Mouse (Mus musculus) T-helper 1 cell (primary cell): ENCODE results near the gene Flt3l.
"Not testable (repeated sequence)": the region's sequence is repeated elsewhere in the genome, so short reads cannot be mapped to it uniquely, and the experiment has no call there.

Experiments used
- in situ Hi-C: fragments of 300-600 bp; cut with MboI, MseI; formaldehyde crosslinking; loops from one replicate; pipeline ENCODE4 v1.15.1; 2025; ENCODE audit warnings: high pct_unique_total_duplicates

The Flt3l gene

DNA sequence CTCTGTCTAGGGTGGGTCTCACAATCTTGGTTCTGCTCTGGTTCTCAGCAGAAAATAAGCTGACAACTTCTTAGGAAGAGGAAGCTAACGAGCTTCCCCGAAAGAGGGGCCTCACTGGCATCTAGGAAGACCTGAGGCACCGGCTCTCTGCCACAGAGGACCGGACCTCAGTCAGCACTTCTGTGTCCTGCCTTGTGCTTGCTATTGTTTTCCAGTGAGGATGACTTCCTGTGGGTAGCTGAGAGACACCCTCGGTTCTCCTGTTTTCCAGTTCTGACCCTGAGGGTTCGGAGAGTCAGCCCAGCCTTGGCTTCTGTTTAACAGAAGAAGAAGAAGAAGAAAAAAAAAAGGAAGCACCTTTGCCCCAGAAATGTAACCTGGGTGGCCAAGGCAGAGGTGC is 38.8 kb downstream of the Flt3l start:
- in situ Hi-C loops: no loop called here

DNA sequence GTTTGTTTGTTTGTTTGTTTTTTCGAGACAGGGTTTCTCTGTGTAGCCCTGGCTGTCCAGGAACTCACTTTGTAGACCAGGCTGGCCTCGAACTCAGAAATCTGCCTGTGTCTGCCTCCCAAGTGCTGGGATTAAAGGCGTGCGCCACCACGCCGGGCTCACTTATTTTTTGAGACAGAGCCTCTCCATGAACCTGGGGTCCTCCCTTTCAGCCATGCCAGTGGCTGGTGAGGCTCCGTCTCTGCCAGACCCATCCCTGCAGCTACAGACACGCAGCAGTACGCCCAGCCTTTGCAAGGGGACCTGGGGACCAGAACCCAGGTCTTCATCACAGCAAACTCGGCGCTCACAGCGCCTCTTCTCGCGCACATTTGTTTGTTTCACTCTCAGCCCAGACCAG is 40.3 kb downstream of the Flt3l start:
- in situ Hi-C loops: not testable (repeated sequence)

DNA sequence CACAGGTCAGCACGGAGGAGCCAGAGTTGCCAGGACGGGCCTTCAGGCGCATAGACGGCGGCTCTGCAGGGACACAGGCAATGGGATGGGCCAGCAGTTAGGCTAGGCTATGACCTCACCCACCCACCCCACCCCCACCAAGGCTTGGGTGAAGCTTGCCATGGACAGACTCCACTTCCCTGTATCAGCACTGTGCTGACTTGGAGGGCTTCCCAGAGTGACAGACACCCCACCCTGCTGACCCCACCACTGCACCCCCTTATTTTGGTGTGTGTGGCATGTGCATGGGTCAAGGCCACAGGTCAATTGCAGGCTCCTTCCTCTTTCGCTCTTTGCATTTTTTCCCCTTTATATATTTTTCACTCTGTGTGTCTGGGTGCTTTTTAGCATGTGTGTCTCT is 40.9 kb downstream of the Flt3l start:
- in situ Hi-C loops: no loop called here

DNA sequence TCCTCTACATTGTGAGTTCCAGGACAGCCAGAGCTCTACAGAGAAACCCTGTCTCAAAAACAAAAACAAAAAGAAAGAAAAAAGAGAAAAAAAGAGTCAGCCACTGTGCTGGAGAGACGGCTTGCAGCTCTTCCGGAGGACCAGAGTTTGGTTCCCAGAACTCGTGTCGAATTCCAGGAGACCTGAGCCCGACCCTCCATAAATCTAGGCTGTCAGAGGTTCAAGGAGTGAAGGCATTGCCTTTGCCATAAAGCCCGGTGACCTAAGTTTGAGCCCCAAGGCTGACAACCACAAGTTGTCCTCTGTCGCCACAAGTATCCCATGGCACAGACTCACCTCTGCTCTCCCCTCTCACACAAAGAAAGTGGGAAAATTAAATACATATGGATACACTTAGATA is 42.1 kb downstream of the Flt3l start:
- in situ Hi-C loops: no loop called here

DNA sequence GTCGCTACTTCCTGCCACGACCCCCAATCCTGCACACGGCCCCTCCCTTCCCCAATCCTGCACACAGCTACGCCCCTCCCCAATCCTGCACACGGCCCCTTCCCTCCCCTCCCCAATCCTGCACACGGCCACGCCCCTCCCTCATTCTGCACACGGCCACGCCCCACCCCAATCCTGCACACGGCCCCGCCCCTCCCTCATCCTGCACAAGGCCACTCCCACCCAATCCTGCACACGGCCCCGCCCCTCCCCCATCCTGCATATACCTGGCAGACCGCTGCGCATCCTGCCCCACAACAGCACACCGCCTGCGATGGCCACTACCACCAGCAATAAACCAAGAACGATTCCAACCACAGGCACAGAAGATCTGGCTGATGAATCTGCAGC is 42.7 kb downstream of the Flt3l start:
- in situ Hi-C loops: no loop called here

DNA sequence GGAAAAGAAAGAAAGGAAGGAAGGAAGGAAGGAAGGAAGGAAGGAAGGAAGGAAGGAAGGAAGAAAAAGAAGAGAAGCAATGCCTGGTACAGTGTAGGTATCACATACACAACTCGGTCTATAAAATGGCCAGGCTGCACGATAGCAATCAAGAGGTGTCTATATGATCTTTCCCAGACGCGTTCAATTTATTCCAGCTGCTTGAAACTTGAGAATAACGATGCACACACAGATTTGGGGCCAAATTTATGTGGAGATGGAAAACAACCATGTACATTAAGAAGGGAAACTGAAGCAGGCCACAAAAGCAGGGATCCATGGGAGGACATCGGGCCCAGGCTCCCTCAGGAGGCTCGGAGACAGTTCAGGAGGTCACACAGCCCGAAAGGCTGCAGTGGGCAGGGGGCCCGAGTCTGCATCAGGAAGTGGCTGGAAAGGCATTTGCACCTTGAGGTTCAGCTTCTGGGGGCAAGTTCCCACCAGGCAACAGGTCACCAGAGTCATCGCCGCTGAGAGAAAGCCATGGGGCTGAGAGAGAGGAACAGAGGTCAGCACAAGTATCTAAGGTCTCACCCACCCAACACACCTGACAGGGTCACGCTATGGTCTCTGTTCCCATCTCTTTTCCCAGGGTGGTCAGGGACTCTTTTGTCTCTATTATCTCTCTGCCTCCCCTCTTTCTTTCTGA is 43.3 kb downstream of the Flt3l start:
- in situ Hi-C loops: no loop called here

DNA sequence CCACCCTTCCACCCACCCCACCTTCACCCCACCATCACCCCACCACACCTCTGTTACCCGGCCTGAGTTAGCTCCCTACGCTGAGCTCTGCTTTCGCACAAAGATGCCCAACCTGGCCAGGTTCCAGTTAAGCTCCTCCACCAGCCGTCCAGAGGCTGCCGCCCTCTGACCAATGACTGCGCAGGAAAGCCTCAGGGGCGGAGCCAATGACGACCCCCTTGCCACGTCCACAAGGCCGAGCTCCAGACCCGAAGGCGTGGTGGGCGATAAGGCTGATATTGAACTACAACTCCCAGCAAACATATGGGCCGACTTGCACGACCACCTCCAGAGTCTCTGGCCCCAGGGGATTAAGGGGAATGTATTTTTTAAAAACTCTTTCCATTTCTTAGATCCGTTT is 44.2 kb downstream of the Flt3l start, which contains the start of gene Rcn3:
Gene Rcn3 (minus strand): TSS at position 174 of the 400 bp plus-strand sequence.
- in situ Hi-C loops: no loop called here

DNA sequence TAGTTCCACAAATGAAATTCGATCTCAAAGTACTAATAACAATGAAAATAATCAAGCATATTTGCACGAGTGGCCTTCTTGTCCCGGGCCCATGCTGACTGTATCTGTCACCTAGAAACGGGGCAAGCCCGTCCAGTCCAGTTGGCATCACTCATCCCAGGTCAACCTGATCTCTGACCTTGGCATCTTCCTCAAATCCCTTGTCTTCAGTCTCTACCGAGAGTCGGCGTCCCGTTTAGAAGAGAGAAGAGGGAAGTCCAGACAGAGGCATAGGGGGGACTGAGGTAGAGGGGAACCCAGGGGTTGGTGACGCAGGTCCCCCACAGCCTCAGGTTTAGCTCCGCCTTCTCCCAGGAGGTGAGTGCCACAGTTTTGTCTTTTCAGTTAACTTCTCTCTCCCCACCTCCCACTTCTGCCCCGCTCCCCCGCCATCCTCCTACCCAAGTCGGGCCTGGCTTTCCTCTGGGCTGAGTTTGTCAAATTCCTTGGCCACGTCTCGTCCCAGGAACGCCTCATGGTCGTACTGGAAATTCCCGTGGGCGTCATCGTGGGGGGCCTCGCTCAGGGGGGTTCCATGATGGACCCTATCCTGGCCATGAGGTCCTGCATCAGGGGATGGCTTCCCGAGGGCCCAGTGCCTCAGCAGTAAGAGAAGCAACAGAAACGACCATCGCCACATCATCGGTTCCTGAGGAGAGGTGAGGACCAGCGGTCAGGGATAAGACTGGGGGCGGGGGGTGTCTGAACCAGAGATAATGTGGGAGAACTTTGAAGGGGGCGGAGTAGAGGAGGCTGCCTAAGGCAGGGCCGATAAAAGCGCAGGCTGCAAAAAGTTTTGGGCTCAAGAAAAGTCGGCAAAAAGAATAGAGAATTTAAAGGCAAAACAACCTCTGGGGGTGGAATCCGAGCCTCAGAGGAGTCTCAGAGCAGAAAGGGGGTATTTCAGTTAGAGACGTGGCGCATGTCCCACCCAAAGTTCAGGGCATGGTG is 44.9 kb downstream of the Flt3l start:
- in situ Hi-C loops: no loop called here

DNA sequence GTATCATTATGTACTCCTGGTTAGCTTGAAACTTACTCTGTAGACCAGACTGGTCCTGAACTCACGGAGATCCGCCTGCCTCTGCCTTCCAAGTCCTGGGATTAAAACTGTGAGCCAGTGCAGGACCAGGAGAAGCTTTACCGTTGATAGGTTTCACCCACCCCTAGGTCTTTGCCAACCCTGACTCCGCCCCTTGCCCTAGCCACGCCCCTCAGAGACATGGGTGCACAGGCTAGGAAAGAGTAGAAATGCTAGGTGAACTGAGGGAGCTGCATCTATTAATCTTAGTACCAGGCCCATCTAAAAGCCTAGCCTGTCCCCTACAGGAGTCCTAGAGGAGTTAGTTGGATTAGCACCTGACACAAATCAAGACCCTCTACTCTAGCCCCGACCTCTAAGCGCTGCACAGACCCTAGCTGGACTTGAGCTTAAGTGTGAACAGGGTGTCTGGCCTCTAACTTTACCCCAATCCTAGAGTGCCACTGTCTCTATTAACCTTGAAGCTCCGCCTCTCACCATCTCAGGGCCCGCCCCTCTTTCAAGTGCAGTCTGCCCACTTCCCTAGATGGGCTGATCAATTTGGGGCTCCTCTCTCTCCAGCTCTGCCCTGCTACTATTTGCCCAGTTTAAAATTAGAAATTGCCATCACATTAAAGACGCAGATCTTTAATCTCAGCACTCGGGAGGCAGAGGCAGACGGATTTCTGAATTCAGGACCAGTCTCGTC is 45.8 kb downstream of the Flt3l start:
- in situ Hi-C loops: no loop called here

DNA sequence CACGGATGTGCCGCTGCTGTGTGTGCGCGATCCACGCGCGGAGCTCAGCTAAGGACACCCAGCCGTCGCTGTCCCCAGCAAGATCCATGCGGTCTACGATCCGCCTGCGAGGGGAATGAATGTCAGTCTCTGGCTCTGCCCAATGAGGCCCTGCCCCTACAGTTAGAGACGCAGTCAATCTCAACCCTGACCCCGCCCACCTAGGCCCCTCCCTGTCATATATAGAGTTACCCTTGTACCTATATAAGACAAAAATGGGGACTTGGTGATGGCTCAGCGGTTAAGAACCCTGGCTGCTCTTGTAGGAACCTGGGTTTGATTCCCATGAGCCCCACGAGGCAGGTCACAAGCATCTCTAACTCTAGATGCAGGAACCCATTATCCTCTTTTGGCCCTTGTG is 47.6 kb downstream of the Flt3l start:
- in situ Hi-C loops: loop anchor here (5.0 kb wide), 1 partner anchor 34 kb away; the partner anchor contains the start of gene Rps11

DNA sequence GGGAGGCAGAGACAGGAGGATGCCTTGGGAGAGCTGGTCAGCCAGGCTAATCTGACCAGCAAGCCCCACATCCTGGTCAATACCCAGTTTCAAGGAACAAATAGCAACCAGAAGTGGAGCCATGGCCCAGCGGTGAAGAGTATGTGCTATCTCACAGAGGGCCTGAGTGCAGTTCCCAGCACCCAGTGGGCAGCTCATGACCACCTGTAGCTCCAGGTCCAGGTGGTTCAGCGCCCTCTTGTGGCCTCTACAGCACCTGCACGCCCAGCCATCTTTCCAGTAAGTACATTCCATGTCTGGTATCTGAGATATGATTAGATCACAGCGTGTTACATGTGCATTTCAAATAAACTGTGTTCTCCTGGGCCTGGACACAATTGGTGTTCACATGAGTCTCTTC is 50.1 kb downstream of the Flt3l start:
- in situ Hi-C loops: loop anchor here (5.0 kb wide), 1 partner anchor 36 kb away; the partner anchor contains the start of gene Rps11

DNA sequence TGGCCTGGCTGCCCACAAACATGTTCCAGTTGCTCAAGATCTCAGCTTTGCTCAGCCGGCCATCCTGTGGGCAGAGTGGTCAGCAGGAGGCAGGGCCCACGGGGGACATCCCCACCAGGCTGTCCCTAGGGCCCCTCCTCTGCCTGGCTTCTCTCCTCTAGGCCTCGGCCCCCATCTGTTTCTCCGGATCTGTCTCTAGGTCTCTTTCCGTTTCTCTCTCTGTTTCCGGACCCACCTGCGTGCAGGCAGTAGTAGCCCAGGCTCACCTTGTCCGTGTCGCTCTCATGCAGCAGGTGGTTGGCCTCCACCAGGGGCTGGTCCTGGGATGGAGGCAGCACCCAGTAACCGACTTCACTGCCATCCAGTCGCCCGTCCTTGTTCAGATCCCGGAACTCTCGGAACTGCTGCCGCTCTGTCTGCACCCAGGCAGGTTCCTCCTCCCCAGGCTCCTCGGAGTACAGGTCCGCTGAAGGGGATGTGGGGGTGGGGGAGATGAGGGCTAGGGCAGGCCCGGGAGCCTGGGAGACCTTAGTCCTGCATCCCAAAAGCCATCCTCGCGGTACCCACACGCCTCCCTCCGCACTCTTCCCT is 52.8 kb downstream of the Flt3l start:
- in situ Hi-C loops: no loop called here

DNA sequence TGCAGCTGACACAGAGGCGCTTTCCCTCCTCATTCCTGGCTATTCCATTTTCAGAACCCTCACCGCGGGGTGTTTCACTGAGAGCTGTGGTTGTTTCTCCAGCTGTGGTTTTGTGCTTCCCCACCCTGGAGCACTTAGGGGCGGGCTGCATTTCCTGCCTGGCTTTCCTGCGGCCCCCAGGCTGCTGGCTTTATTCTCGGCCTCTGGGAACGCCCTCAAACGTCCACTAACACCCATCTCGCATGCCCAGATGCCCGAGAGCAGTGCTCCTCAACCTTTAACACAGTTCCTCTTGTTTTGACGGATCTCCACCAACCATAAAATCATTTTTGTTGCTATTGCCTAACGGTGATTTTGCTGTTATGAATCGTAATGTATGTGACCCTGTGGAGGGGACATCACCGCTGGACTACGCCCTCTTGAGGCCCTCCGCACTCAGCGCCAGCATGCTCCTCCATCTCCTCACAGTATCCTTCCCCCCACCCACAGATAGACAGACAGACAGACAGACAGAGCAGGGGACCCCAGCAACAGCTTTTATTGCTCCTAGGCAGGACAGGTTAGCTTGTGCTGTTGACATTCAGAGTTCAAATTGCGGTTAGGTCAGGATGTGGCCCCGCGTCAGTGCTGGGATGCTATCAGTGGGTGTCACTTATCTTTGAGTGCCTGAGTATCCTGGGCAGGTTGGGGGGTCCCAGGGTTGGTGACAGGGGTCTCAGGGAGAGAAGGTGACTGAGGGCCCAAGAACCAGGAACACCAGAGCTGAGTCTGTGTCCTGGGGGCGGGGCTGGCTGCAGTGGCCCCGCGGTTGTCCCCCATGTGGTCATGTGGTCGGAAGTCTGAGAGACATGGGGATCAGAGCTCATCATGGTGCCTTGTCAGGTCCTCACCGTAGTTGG is 53.6 kb downstream of the Flt3l start:
- in situ Hi-C loops: no loop called here

DNA sequence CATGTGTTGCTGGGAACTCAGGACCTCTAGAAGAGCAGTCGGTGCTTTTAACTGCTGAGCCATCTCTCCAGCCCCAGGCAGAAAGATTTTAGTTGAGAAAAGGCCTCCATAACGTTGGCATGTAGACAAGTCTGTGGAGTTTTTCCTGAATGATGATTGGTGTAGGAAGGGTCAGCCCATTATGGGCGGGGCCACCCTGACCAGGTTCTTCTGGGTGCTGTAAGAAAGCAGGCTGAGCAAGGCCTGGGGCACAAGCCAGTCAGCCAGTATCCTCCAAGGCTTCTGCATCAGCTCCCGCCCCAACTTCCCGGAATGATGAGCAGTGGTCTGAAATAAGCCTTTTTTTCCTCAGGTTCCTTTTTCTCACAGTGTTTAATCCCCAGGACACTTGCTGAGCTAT is 55.2 kb downstream of the Flt3l start:
- in situ Hi-C loops: no loop called here

DNA sequence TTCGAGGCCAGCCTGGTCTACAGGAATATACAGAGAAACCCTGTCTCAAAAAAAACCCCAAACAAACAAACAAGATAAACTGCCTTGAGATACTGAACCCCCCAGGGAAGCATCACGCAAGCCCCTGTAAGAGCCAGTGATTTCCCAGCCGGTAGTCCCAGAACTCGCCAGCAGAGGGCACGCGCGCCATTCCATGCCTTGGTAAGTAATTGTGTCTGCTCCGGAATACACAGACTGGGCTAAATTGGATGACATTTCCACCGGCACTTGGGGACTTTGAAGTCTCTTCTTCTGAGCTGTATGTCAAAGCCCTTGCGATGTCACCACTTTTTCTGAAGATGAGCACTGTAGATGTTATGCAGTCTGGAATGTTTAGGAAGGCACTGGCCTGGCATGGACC is 56.4 kb downstream of the Flt3l start:
- in situ Hi-C loops: no loop called here
